Mouse (Mus musculus) CH12.LX (cell line): ENCODE data around the gene Hnrnpd. TPM values are rescaled to one million over a fixed set of nuclear protein-coding genes. Genes with fewer than 3 reads are reported as not detected.

ENCODE experiments used
- DNase-seq: peaks from one replicate; pipeline ENCODE4 v3.0.0-alpha.2; 2013; ENCODE audit errors: extremely low read depth
- H3K27ac ChIP-seq: 2 replicates; pipeline ENCODE4 v1.5.1; 2012; ENCODE audit warnings: low read depth, mild to moderate bottlenecking, control low read depth, moderate library complexity; ENCODE audit not compliant: insufficient read depth
- H3K27me3 ChIP-seq: replicated peaks from 2 replicates; pipeline ENCODE3; 2012; ENCODE audit warnings: inconsistent platforms
- H3K36me3 ChIP-seq, 2 experiments: replicated peaks in 1 of 2; 2 replicates each; pipeline versions ENCODE3 to v1.6.1; 2012; ENCODE audit warnings: inconsistent platforms in 1 of 2, low read length in 1 of 2, mild to moderate bottlenecking in 1 of 2, mixed read lengths in 1 of 2, moderate library complexity in 1 of 2; ENCODE audit not compliant: control insufficient read depth in 1 of 2, insufficient read depth in 1 of 2
- H3K4me1 ChIP-seq, 2 experiments: 2 replicates each; pipeline ENCODE4 v1.6.1; 2012; ENCODE audit warnings: inconsistent platforms in 1 of 2, moderate library complexity in 1 of 2; ENCODE audit not compliant: insufficient read depth in 2 of 2, control insufficient read depth in 1 of 2
- H3K4me2 ChIP-seq: 2 replicates; pipeline ENCODE4 v1.6.1; 2012; ENCODE audit warnings: low read depth, mild to moderate bottlenecking, control low read depth; ENCODE audit not compliant: poor library complexity, insufficient read depth, severe bottlenecking
- H3K4me3 ChIP-seq, 3 experiments: fragments of 150-350 bp in 1 of 3; sonication (generic) in 1 of 3; replicated peaks in 1 of 3; 2 replicates each; pipeline versions ENCODE3 to v1.5.1; 2011 to 2012; ENCODE audit warnings: low read depth in 2 of 3, low read length in 2 of 3, mild to moderate bottlenecking in 2 of 3, moderate library complexity in 2 of 3, control low read depth in 1 of 3, improper control_type of control experiment in 1 of 3, inconsistent platforms in 1 of 3, mixed read lengths in 1 of 3; ENCODE audit not compliant: poor library complexity in 1 of 3
- H3K79me2 ChIP-seq: replicated peaks from 2 replicates; pipeline ENCODE4 v1.6.1; 2012; ENCODE audit warnings: mild to moderate bottlenecking, moderate library complexity; ENCODE audit not compliant: control insufficient read depth, poor library complexity, insufficient read depth, severe bottlenecking; ENCODE audit errors: extremely low read depth
- H3K9ac ChIP-seq: 2 replicates; pipeline ENCODE4 v1.6.1; 2012; ENCODE audit warnings: low read depth, mild to moderate bottlenecking, control low read depth, moderate library complexity; ENCODE audit not compliant: insufficient read depth
- H3K9me3 ChIP-seq: replicated peaks from 2 replicates; pipeline ENCODE3; 2012; ENCODE audit warnings: low read length, inconsistent platforms, mixed read lengths
- BHLHE40 ChIP-seq: IDR thresholded peaks from 2 replicates; pipeline ENCODE4 v1.6.1; 2011; ENCODE audit warnings: mild to moderate bottlenecking, low read depth, low read length, improper control_type of control experiment
- CHD1 ChIP-seq: IDR thresholded peaks from 2 replicates; pipeline ENCODE4 v1.6.1; 2012; ENCODE audit warnings: low read depth, low read length, improper control_type of control experiment, inconsistent platforms
- ETS1 ChIP-seq: conservative IDR thresholded peaks from 2 replicates; pipeline ENCODE4 v1.6.1; 2012; ENCODE audit warnings: low read depth, mild to moderate bottlenecking, inconsistent platforms, low read length, improper control_type of control experiment, moderate library complexity
- MXI1 ChIP-seq: IDR thresholded peaks from 2 replicates; pipeline ENCODE4 v1.6.1; 2011; ENCODE audit warnings: mild to moderate bottlenecking, low read depth, low read length, improper control_type of control experiment
- POLR2AphosphoS2 ChIP-seq: IDR thresholded peaks from 2 replicates; pipeline ENCODE4 v1.6.1; 2011; ENCODE audit warnings: low read depth, low read length, improper control_type of control experiment
- ZC3H11A ChIP-seq: IDR thresholded peaks from 2 replicates; pipeline ENCODE4 v1.6.1; 2012; ENCODE audit warnings: low read depth, mild to moderate bottlenecking, inconsistent platforms, low read length, improper control_type of control experiment
- dilution Hi-C: fragments of 300-500 bp; cut with MboI; formaldehyde crosslinking; loops from 2 replicates; pipeline ENCODE4 v1.14.3; 2020; ENCODE audit warnings: low sequenced_read_pairs; ENCODE audit not compliant: extremely low pct_unique_long_range_greater_than_20kb, extremely low pct_ligation_motif_present
- in situ Hi-C: fragments of 300-500 bp; cut with MboI; formaldehyde crosslinking; loops from 3 replicates; pipeline ENCODE4 v1.14.3; 2019; ENCODE audit warnings: low sequenced_read_pairs, low pct_ligation_motif_present, low pct_unique_long_range_greater_than_20kb, mixed read lengths
- polyA plus RNA-seq: library from polyadenylated mRNA; unstranded; fragments of >175 nt; gene quantifications from 2 replicates; pipeline ENCODE4 v1.2.1, GENCODE M21; 2012; ENCODE audit warnings: low read depth; ENCODE audit not compliant: insufficient read length
- total RNA-seq, 2 experiments: library from RNA; depleted of rRNA; stranded (reverse); fragments of 300-350 nt in 1 of 2; fragments of >200 nt in 1 of 2; gene quantifications; 2 replicates each; pipeline ENCODE4 v1.2.3; 2012 to 2014

The Hnrnpd gene
- total and polyA plus RNA-seq, 3 experiments = 19.0 to 319 (median 41.3) TPM

DNA sequence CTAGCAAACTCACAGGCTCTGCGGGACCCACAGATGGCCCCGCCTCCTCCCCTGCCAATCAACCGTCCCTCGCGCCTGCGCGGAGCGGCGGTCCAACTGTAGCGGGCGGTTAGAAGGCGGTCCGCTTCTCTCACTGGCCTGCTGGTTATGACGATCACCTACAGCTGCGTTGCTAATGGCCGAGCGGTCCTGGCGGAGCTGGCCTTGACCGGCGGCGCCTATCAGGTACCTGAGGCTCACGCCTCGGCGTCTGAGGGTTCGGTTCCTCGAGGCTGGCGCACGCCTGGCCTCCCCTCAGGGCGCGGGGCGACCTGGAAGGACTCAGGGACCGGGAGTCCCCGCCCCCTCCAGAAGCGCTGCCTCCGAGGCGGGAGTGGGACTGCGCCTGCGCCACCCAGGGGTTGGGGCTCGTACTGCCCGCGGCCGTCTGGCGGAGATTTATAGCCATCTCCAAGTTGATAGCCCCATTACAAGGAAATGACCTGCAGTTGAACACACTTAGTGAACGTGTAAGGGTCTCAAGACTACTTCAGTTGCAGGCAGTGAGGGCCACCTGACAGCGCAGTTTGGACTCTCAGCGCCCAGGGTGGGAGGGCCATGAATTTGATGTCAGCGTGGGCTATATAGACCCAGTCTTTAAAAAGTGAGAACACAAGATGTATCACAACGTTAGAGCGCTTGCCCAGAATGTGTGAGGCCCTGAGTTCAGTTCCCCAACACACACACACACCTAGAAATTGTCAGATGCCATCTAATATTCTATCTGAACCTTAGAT, 72.4 kb downstream of the Hnrnpd start, which contains the start of gene Vamp9:
TSS of gene Vamp9 (plus strand) at position 74 of the 776 bp plus-strand sequence.
- in situ Hi-C loops (no loop called here), dilution Hi-C loops (no loop called here)
- Histone ChIP-seq H3K36me3 (no peaks in the 10 kb centered on the region), H3K27ac (no peak within 1 kb of the TSS), H3K4me3 (no peak within 1 kb of the TSS), H3K9me3 (peaks cover 8% of the 10 kb centered on the region), H3K79me2 (no peaks in the 10 kb centered on the region), H3K27me3 (no peaks in the 10 kb centered on the region), H3K4me1 (no peaks in the 10 kb centered on the region), H3K4me2 (no peak within 1 kb of the TSS), H3K9ac (no peak within 1 kb of the TSS)
- no peak for DNase-seq
- no peak for TF ChIP-seq MXI1
- TF ChIP-seq BHLHE40 = no peak
- no peak for TF ChIP-seq ETS1
- TF ChIP-seq ZC3H11A = no peak
- TF ChIP-seq POLR2AphosphoS2 = no peak
- no peak for TF ChIP-seq CHD1

Other genes starting within 250 kb of the Hnrnpd start
- gene Rasgef1b, start 249.9 kb downstream of the Hnrnpd start, total RNA-seq (2012; rRNA removed) = 0.17 and 0.21 TPM in 2 replicates
- gene Rasgef1b, start 249.9 kb downstream of the Hnrnpd start, total RNA-seq (2014; rRNA removed) = 0.14 and 0.21 TPM in 2 replicates
- 0.26 and 0.37 TPM in 2 replicates for gene Rasgef1b, start 249.9 kb downstream of the Hnrnpd start, polyA plus RNA-seq
- gene Vamp9, start 72.7 kb downstream of the Hnrnpd start, total RNA-seq (2012; rRNA removed) = not detected in 2 replicates
- gene Vamp9, start 72.7 kb downstream of the Hnrnpd start, total RNA-seq (2014; rRNA removed) = not detected in 2 replicates
- not detected in 2 replicates for gene Vamp9, start 72.7 kb downstream of the Hnrnpd start, polyA plus RNA-seq
- gene 4930524J08Rik, start 123 bp upstream of the Hnrnpd start, total RNA-seq (2012; rRNA removed) = 0.72 and 0.84 TPM in 2 replicates
- 0.50 and 1.0 TPM in 2 replicates for gene 4930524J08Rik, start 123 bp upstream of the Hnrnpd start, total RNA-seq (2014; rRNA removed)
- gene 4930524J08Rik, start 123 bp upstream of the Hnrnpd start, polyA plus RNA-seq = 4.5 and 5.8 TPM in 2 replicates
- 75.6 and 97.6 TPM in 2 replicates for gene Hnrnpdl, start 60.7 kb upstream of the Hnrnpd start, total RNA-seq (2012; rRNA removed)
- 165 and 211 TPM in 2 replicates for gene Hnrnpdl, start 60.7 kb upstream of the Hnrnpd start, total RNA-seq (2014; rRNA removed)
- 207 and 256 TPM in 2 replicates for gene Hnrnpdl, start 60.7 kb upstream of the Hnrnpd start, polyA plus RNA-seq
- gene Enoph1, start 61.0 kb upstream of the Hnrnpd start, total RNA-seq (2012; rRNA removed) = 50.4 and 64.9 TPM in 2 replicates
- gene Enoph1, start 61.0 kb upstream of the Hnrnpd start, total RNA-seq (2014; rRNA removed) = 67.3 and 70.9 TPM in 2 replicates
- 47.4 and 52.4 TPM in 2 replicates for gene Enoph1, start 61.0 kb upstream of the Hnrnpd start, polyA plus RNA-seq
- not detected in 2 replicates for gene Tmem150c, start 180.9 kb upstream of the Hnrnpd start, total RNA-seq (2012; rRNA removed)
- not detected in 2 replicates for gene Tmem150c, start 180.9 kb upstream of the Hnrnpd start, total RNA-seq (2014; rRNA removed)
- gene Tmem150c, start 180.9 kb upstream of the Hnrnpd start, polyA plus RNA-seq = not detected in 2 replicates